Mouse (Mus musculus) gastrocnemius, postnatal 14 days (tissue): ENCODE data around the gene Speer1. TPM values are rescaled to one million over a fixed set of nuclear protein-coding genes. Genes with fewer than 3 reads are reported as not detected.
"Not testable (repeated sequence)": the region's sequence is repeated elsewhere in the genome, so short reads cannot be mapped to it uniquely, and the experiment has no call there.

Source experiments
- DNase-seq: peaks from one replicate; pipeline ENCODE4 v3.0.0; 2021; ENCODE audit warnings: mixed read lengths
- intact Hi-C: fragments of 180-260 bp; cut with DNase I; formaldehyde crosslinking; loops from one replicate; pipeline ENCODE4 v1.15.1; 2025; ENCODE audit warnings: low total_unique reads
- long read RNA-seq, 2 experiments: library from polyadenylated mRNA; stranded (forward); transcript quantifications; one replicate each; pipeline ENCODE4 v2.0.0; 2021
- total RNA-seq, 2 experiments: library from RNA; stranded (reverse); gene quantifications; 2 replicates each; pipeline ENCODE4 v1.2.3; 2021

Speer1 gene
- not detected for total RNA-seq
- long read RNA-seq, experiment 1, result 0 reads
- long read RNA-seq, experiment 2, result 0 reads

DNA sequence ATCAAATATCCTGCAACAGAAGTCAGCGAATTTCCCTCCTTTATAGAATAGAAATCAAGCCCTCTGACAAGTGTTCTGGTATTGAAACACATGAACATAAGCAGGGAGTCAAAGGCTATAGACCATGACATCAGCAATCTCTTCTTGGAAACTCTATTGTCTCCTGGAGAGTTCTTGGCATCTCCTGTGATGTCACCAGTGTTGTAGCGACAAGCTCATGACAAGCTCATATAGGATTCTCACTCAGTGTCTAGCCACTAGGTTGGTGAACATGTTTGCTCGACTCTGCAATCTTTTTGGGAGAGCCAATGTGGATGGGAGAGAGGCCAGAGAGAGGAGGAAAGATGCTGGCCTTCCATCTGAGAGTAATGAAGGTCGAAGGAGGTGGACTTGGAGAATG, at the start of gene Speer1:
Gene Speer1, plus strand, starts transcription at position 301 of the 400 bp plus-strand sequence.
- intact Hi-C loops, DNase-seq: not testable (repeated sequence)

Other genes with a start within 250 kb of the Speer1 start
- gene Gm8879, start 213.9 kb upstream of the Speer1 start, total RNA-seq, result not detected
- not detected for gene Gm5861, start 158.4 kb upstream of the Speer1 start, total RNA-seq
- not detected for gene Gm8890, start 85.5 kb upstream of the Speer1 start, total RNA-seq
- not detected for gene Gm8897, start 74.9 kb downstream of the Speer1 start, total RNA-seq
- gene Gm8906, start 161.2 kb downstream of the Speer1 start, total RNA-seq, result not detected